Mouse (Mus musculus) ovary, postnatal 10 days (tissue): ENCODE measurements at regions not wholly inside any gene's neighbourhood (a gene's known extent, or its start where the extent isn't known, plus 50 kb on each side); places are given as distances from the start of the nearest gene placed in this dataset.

Source experiments
- DNase-seq: peaks from one replicate; pipeline ENCODE4 v3.0.0; 2022; ENCODE audit warnings: low spot score

GRCm38 (mm10) chr11:18821384-18821783 is 197.4 kb downstream of the Meis1 start:
- DNase-seq: no peak

DNA sequence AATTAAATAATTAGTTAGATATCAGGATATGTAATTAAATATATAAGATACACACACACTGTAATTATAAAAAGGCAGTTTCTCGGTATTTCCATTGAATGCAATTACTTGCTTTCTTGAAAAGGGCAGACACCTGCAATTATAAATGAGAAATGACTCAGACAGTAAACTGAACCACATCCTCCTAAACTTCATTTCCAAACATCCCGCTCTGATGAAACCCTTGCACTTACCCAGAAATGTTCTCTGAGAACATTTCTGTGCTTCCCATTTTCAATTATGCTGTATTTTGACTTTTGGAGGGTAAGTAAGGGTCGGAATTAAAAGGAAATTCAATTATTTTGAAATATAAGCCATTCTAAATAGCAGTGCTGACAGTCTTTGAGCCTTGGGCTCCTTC is 204.7 kb downstream of the Meis1 start:
- DNase-seq: no peak

- no peak for DNase-seq
These were observed 251.3 kb downstream of the Meis1 start for GRCm38 (mm10) chr11:18767479-18767878.

DNA sequence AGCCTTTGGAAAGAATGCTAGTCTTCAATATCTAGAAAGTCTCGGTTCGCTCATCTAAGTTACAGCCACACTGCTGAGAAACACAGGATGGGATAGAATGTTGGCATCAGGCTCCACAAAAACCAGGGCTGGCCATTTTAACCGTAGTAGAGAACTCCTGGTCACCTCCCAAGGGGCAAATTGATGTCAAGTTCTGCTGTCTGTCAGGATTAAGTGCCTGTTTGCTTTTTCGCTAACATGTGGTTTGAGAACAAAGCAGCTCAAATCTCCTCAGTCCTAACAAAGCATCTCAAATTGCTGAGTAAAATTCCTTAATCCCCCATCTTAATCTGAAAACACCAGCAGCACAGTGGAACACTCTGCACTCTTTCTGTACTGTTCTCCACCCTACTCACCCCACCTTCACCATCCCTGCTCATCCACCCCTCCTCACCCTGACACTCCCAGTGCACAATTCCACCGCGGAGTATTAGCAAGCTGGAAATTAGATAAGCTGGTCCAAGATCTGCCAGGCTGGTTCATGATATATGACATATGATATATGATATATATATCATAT is 252.2 kb downstream of the Meis1 start:
- no peak for DNase-seq

DNA sequence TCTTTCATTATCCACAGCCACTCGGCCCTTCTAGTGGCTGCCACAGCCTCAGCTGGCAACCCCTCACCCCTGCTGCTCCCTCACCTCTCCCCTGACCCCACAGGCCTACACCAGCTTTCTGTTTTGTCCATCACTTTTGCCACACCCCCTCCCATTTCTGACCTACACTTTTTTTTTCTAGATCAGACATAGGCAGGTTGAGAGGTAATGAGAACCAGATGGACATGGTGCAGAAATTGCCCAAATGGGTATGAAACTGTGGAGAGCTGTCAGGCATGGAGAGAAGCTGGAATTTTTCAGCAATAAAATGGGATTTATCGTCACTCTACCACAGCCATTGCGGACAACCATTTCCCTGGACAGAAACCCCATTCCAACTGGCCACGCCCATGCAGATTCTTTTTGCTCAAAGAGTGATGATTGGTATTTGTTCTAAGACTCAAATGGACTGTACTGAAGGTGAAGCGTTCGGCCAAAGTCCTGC is 260.2 kb downstream of the Meis1 start:
- DNase-seq: no peak

DNA sequence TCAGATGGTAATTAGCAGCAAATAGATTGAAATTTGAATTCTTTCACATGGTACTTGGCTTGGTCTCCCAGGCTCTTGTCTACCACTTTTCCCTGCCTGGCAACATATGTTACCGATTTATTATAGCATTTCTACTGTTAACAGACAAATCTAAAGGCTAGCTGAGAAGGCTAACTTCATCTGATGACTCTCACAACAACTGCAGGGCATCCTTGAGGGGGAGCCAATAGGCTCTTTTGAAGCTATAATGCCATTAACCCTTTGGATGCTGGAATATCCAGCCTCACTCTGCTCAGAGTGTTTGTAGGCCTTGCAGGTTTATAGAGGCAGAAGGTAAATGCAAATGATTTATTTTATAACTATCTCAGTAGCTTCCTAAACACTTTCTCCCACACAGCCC is 262.2 kb downstream of the Meis1 start:
- no peak for DNase-seq

DNA sequence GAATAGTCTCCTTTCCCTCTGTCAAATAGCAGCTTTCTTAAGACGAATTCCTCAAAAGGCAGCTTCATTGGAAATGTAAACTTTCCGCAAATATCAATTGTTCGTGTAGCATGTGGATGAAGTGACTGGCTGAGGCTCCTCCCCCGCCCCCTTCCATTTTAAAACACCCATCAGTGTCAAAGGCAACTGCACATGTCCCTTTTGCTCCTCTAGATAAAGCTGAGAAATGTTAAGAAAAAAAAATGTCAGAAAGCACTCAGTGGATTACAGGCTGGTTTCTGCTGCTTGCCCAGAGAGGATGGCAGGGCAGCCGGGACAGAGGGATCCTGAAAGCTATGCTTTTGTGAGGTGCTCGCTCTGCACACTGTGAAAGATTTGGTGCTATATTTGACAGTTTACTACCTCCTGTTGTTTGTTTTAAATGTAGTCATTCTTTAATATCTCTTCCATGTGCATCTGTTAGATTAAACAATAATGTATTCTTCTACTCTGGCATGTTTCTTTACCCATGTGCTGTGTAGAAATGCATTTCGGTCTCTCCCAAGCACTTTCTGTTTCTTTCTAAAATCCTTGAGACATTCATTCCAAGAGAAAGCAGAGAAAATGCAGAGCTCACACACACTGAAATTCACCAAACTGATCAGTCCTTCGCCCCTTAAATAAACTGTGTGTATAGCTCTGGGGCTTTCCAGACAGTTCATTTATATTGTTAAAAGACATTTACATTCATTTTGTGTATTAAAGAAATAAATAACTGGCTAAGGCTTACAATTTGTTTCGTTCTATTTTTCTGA is 263.9 kb downstream of the Meis1 start:
- no peak for DNase-seq

DNA sequence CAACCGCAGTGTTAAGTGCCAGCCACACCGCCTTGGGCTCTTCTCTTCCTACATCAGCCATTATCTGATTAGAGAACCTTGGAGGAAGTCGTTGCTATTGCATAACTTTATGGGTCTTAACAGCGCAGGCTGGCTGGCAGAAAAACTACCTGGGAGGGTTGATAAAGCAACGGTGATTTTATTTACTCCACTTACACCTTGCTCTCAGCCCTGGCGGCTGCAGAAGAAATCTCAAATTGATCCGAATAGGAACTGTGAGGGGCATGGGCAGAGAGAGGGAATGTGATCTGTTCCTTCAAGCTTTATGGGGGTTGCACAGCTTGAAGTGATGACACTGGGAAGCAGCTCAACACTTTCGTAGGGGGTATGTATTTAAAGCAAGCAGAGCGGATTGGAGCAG is 264.9 kb downstream of the Meis1 start:
- DNase-seq: no peak

GRCm38 (mm10) chr11:18753246-18753645 is 265.5 kb downstream of the Meis1 start:
- DNase-seq: no peak

GRCm38 (mm10) chr11:18752512-18752911 is 266.3 kb downstream of the Meis1 start:
- no peak for DNase-seq

GRCm38 (mm10) chr11:18750911-18751841 is 267.6 kb downstream of the Meis1 start:
- DNase-seq: no peak

GRCm38 (mm10) chr11:18750080-18750375 is 268.8 kb downstream of the Meis1 start:
- no peak for DNase-seq

- no peak for DNase-seq
These were observed 269.3 kb downstream of the Meis1 start for GRCm38 (mm10) chr11:18749265-18750079.

DNA sequence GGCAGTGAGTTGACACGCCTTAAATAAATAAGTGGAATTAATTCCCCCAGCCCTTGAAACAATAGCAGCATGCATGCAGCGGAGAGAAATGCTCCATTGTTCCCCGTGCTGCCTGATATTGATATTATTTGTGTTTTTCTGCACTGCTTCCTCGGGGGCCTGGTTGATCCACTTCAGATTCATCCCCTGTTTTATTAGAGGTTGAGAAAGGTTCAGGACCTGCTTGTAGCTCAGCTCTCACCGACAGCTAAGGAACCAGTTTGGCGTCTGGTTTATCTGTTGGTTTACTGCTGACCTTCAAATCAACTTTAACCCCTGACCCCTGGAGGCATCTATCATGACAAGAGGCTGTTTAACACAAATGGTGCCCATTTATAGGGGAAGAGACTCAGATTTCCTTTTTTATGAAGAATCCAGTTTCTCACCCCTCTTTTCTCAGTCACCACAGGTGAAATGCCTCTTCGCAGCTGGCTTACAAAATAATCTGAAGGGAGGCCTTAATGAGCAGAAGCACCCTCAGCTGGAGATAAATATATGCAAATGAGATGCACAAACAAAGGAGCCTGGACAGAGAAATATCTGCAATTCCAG is 270.8 kb downstream of the Meis1 start:
- DNase-seq: no peak

- DNase-seq: no peak
These were observed 271.4 kb downstream of the Meis1 start for GRCm38 (mm10) chr11:18747361-18747760.

GRCm38 (mm10) chr11:18746486-18746885 is 272.3 kb downstream of the Meis1 start:
- DNase-seq: no peak

- no peak for DNase-seq
These were observed 272.9 kb downstream of the Meis1 start for GRCm38 (mm10) chr11:18745840-18746239.

DNA sequence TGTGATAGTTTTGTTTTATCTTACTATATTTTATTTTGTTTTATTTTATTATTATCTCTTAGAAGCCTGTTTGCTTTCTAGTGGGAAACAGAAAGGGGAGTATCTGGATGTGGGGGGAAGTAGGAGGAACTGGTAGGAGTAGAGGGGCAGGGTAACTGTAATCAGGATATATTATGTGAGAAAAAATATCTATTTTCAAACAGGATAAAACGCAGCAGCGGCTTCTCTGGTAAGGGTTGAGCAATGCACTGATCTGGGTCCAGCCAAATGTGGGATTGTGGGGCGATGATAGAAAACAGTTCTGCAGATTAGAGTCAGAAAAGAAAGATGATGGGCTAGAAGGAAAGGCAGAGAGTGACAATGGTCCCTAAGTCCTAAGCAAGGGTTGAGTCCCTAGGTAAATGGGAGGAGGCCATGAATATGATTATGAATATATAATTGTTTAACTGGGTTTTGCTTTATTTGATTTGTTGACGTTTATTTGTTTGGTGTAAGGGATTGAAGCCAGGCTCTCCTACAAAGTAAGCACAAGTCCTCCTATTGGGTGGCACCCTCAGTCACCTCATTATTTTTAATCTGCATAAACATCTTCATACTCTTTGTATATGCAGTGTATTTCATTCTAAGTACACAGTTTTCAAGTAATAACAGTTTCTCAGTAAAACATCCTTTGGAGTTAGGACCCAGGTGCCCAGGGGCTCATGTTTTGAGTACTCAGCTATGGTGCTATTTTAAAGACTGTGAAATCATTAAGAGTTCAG is 283.7 kb downstream of the Meis1 start:
- no peak for DNase-seq

DNA sequence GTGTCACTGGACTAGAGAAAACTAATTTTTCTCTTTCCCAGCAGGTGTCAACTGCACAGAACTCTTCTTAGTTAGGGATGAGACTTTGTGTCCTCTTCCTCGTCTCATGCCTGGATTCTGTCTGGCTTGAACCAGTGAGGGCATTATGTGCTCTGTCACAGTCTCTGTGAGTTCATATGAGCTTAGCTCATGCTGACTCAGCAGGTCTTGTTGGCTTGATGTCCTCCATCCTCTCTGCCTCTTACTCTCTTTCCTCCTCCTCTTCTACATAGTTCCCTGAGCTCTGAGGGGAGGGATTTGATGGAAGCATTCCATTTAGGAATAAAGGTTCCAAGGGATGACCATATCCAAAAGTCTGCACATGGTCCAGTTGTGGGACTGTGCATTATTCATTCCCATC is 284.7 kb downstream of the Meis1 start:
- DNase-seq: no peak

DNA sequence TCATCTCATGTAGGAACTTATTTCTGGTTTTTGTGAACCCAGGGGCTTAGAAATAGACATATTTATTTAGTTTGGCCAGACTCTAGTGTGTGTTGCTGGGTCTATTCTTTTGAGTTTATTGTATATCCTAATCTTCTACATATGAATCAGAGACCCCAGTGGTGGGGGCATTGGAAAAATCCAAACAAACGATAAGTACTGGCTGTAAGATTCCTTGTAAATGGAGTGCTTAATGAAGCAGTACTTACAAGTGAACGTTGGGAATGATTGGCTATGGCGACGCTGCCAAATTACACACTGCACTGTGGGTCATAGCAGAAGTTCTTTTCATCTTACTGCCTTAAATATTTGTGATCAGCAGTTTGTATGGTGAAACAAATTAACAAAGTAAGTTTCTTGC is 289.0 kb downstream of the Meis1 start:
- DNase-seq: no peak

DNA sequence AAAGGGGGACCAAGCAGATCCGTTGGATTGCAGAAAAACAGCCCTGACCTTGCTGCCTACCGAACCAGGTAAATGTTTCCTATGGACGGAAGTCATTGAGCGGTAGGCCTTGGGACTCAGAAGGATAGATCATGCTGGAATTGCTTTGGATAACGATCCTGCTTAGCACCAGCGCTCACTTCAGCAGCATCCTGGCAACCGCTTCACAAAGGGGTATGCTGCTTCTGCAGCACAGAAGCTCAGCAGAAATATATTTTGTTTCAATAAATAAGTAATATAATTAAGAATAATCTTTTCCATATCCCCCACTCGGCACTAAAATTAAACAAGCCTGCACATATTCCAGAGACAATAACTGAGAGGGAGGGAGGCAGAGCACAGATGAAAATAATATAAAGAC is 296.0 kb downstream of the Meis1 start:
- no peak for DNase-seq
